Mouse (Mus musculus) spleen, postnatal 36 days (tissue): ENCODE measurements around the gene Stub1.

ENCODE experiments used
- DNase-seq, 2 experiments: peaks; one replicate each; pipeline ENCODE4 v3.0.0; 2022; ENCODE audit warnings: low spot score in 2 of 2, mixed read lengths in 1 of 2

Stub1 gene

DNA sequence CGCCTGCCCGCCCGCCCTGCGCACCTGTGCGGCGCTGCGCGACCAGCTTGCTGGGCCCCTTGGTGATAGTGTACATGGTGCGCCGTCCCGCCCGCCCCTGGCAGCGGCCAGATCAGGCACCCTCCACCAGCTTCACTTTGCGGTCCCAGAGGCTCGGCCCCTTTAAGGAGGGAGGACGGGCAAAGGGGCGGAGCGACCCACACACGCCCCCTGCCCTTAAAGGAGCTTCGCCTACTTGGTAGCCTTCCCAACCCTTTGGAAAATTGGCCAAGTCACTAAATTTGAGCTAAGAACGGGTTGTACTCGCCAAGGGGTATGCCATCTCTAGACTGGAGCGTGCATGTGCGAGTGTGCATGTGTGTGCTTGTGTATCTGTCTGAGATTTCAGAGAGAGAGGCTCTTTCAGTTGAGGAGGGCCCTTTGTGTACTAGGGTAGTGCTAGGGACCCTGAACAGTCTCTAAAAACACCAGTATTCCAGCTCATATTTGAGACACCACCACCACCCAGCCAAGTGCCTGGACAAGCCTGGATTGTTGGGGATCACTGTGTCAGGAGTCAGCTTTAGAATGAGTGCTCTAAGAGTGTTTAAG, 35.5 kb upstream of the Stub1 start, which contains the start of gene Mcrip2:
TSS of gene Mcrip2 (minus strand) at position 164 of the 591 bp plus-strand sequence.
- DNase-seq = peak; percentile 71 to 74

GRCm38 (mm10) chr17:25867836-25868600, 34.8 kb upstream of the Stub1 start:
- peak; percentile 20 to 24 for DNase-seq

- DNase-seq = no peak
Observed at GRCm38 (mm10) chr17:25867509-25867835, 34.3 kb upstream of the Stub1 start.

GRCm38 (mm10) chr17:25866172-25866571, 33.0 kb upstream of the Stub1 start:
- no peak for DNase-seq

- no peak for DNase-seq
Observed at GRCm38 (mm10) chr17:25865288-25865687, 32.1 kb upstream of the Stub1 start.

GRCm38 (mm10) chr17:25864311-25864710, 31.1 kb upstream of the Stub1 start:
- DNase-seq = no peak

GRCm38 (mm10) chr17:25863681-25864080, 30.5 kb upstream of the Stub1 start:
- no peak for DNase-seq

GRCm38 (mm10) chr17:25861704-25862612, 28.8 kb upstream of the Stub1 start:
- DNase-seq = no peak

GRCm38 (mm10) chr17:25860832-25861703, 27.9 kb upstream of the Stub1 start, which contains the start of gene Wdr90:
Gene Wdr90, minus strand, starts transcription at chr17:25861501.
- peak; percentile 91 for DNase-seq

DNA sequence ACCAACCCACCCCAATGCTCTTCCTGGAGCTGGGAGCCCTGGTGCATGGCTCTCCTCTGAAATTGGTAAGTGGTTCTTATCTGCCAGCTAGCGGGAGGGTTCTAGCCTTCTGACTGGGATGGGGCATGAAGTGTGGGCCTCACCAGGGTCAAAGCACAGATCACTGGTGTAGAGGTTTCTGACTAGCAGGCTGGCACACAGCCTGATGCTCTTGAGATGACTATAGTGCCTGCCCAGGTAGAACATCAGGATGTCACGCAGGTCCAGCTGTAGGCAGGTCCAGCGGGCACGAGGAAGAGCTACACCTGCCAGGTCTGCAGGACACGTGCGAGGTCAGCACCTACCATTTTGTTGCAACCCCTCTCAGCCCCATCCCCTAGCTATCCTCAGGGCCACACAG, 27.0 kb upstream of the Stub1 start:
- DNase-seq = no peak

DNA sequence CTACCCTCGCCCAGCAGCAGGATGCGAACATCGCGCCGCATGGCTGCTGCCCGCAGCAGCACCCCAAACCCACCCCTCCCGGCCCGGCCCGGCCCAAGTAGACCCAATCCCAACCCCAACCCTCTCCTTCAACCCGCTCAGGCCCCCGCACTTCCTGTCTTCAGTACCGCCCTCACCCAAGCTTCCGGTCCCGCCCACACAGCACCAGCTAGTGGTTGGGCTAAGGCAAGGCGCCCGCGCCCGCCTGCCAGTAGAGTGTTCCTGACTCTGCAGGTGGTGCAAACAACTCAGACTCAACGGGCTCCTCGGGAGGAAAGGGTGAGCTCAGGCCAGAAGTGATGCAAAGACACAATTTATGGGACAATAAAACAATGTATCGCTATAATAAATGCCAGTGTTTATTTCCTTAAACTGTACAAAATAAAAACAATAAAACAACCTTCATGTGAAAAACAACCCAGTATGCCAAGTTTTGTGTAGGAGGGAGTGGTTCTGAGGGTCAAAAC, 11.2 kb upstream of the Stub1 start, which contains the start of gene Rhot2:
TSS of gene Rhot2 (minus strand) at position 456 of the 506 bp plus-strand sequence.
- peak; percentile 97 for DNase-seq

- DNase-seq = peak in 1 of 2 experiments; percentile 35
Observed at GRCm38 (mm10) chr17:25843636-25844395, 10.6 kb upstream of the Stub1 start.

DNA sequence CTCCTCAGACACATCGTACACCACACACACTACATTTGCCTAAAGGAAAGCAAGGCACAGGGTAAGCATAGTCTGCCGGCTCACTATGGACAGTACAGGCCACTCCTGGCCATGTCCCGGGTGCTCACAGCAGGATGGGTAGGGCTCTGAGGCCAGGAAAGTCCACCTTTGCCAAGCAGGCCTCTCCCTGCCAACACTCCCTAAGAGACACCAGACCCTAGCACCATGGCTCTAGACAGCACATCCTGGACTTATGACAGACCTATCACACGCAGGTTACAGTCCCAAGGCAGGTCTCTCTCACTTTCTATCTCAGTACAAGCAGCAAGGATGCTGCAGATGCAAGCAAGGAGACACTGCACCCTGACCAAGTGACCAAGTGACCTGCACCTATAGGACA, 9.9 kb upstream of the Stub1 start:
- DNase-seq = no peak

DNA sequence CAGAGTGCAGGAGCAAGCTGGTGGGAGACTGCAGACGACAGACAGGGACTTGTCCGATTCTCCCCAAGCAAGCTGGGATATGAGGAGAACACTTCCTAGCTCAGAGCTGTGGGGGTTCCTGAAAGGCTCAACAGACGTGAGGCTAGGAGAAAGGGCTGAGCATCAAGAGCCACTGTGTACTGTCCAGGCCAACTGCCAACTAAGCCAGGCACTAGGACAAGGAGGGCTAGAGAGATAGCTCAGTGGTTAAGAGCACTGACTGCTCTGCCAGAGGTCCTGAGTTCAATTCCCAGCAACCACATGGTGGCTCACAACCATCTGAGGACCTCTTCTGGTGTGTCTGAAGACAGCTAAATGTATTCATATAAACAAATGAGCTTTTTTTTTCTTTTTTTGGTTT, 9.3 kb upstream of the Stub1 start:
- DNase-seq = no peak

DNA sequence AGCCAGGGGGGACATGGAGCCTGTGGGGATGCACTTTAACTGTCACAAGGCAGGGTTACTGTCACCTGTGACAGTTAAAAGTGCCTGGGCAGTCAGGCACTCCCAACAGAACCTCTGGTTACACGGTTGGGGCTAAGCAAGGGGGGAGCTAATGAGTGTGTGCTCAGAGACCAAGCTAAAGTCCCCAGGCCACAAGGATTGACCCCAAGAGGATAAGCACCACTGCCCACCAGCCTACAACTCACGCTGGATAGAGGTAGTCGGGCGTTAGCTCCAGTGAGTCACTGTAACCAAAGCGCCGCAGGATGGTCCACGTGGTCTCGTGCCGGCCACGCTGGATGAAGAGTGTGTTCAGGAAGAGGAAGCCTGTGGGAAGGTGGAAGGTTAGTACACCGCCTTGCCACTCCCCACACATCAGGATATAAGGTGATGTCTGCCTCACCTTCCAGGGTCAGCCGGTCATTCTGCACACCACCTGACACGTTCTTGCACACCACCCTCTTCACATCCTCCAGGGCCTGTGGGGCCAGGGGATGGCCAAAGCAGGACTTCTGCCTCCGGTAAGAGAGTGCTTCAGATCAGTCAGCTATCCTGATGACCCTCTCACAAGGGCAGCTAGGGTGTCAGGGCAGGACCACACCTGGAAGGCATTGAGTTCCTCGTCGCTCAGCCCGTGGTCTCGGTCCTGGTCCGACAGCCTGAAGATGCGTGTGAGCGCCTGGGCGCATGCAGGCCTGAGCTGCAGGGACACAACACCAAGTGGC, 8.1 kb upstream of the Stub1 start, which contains the start of gene Gm20683:
TSS of gene Gm20683 (minus strand) at position 647 of the 764 bp plus-strand sequence.
- no peak for DNase-seq

DNA sequence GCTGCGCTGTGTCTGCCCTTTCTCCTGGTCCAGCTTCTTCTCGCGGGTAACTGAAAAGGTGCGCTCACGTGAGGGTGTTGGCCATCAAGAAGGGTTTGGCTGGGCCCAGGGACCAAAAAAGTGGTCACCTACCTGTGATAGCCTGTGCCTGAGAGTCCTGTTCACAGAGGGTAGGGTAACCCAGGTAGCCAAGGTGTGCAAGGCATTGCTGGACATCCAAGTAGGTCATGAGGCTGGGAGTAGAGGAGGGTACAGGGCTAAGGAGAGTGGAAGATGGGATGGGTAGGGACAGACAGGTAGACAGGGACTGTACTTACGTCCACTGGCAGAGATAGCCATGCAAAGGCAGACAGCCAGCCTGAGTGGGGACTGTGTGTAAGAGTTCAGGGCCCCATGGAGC, 7.3 kb upstream of the Stub1 start:
- DNase-seq = no peak

DNA sequence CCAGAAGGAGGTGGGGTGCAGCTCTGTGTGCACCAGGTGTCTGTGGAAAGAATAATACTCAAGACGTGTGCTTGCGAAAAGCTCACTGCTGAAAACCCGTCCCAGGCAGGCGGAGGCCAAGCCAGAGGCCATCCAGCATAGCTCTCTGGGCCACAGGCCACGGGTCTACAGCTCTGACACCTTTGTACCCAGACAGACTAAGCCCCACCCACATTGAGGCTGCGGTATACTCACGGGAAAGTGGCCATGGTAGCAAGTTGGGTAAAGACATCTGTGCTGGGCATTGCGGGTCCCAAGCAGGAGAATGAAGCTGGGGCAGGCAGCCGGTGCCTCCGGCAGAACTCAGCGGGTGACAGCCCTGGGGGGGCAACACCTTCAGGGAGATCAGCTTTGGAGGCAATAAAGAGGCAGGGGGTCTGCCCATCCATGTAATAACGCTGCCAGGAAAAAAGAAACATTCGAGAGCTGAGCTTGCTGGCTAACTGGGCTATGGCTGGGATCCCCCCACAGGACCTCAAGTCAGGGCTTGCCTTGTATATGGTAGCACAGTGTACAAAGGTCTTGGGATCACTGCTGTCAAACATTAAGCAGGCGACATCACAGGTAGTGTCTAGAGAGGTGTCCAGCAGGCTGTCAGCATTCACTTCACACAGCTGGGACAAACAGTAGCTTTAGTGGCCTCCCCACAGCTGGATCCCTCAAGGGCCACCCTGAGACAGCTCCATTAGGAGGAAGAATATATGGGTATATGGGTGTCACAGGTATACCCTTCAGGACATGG, 6.4 kb upstream of the Stub1 start:
- DNase-seq = no peak

DNA sequence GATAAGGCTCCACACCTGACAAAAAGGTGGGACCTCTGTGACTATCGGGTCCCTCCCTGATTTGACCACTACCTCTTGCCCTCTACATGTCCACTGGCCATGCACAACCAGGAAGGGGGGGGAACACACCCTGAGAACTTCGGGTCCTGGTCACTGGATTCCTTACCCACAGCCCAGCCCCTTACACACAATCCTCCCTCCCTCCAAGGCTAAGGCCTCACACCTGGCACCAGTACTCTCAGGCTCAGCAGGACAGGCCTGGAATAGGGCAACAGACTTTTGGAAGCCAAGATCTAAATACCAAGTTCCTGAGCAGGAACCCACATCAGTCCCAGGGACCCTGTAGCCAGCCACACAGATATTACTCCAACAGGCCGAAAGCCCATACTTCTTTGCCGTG, 5.7 kb upstream of the Stub1 start:
- no peak for DNase-seq

- DNase-seq = no peak
Observed at GRCm38 (mm10) chr17:25837533-25837932, 4.3 kb upstream of the Stub1 start.
